Mouse (Mus musculus): ENCODE measurements at regions not wholly inside any gene's neighbourhood (a gene's known extent, or its start where the extent isn't known, plus 50 kb on each side); places are given as distances from the start of the nearest gene placed in this dataset.

DNA sequence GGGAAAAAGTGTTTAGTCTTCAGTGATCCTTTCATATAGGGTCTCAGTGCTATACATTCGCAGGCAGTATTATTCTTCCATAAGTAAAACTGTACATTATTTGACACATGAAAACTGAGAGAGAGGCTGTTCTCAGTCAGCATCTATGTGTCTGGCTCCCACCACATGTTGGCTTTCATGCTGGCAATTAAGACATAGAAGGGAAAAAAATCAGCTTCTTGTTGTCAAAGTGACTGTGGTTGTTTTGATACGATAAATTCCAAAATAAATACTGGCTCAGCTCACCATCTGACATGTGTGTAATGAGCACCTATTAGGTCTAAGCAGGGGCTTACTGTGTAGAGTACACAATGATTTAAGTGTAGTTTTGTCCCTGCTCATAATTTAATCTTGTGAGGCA, 251.0 kb upstream of the Hnrnpa3 start:
- no peak for DNase-seq (ENCODE audit: low read depth, low spot score)

DNA sequence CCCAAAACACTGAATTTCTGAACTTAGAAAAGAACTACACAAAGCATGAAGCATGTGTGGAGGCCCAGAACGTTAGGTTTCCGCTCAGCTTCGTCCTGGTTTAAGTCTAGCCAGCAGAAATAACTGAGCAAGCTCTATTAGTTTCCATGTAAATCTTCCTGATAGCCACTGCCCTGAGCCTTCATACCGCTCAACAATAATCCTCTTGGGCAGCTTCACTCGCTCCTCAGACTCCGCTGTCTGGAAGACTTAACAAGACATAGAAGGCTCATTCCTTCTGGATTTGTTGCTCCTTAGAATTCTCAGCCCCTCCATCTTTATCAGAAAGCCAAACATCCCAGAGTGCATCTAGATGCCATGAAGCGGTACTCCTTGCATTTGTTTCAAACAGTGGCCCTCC, 249.3 kb upstream of the Hnrnpa3 start:
- no peak for DNase-seq (ENCODE audit: low read depth, low spot score)

DNA sequence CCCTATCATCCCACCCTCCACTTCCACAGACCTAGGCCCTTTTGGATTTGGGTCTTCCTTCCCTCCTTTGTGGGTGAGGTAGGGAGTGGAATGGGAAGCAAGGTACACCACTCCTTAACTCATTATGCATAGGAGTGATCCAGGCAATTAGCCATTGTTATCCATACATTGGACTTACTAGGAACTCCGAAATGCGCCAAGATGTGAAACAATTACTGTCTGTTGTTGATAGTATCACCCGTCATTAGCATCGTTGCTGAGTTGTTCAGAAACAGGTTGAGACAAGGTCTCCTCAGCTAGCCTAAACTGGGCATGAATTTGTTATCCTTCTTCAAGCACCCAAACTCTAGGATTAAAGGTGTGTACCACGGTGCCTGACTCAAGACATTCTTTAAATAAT, 246.3 kb upstream of the Hnrnpa3 start:
- no peak for DNase-seq (ENCODE audit: low read depth, low spot score)

DNA sequence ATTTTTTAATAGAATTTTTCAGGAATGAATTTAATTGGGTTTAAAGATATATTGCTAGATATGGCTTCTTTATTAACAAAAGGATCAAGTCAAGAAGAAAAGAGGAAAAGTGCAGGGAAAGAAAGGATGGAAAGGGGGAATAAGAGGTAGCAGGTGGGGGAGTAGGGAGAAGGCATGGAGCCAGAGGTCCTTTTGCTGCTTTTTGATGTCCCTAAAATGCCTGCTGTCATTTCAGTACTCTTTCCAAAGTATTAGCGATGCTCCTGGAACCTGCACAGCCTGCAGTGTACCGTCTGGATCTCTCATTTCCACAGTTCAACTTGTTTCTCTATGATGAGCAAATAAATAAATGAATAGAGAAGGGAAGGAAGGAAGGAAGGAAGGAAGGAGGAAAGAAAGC, 240.4 kb upstream of the Hnrnpa3 start:
- DNase-seq (ENCODE audit: low read depth, low spot score): no peak

DNA sequence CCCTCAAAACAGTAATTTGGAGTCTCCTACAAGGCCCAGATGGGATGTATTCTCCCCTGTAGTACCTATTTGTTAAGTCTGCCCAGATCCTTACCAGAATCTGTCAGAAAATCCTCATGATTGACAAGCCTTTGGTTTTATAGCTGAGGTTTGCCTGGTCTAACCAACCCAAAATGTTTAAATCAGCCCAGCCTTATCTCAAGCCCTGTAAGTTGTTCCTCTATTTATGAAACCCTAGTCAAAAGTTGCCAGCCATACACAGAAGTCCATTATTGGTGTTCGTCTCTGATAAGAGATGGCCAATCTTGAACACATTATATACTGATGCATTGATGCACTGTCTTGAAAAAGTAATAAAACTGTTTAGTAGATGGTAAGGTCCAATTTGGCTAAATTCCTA, 239.9 kb upstream of the Hnrnpa3 start:
- no peak for DNase-seq (ENCODE audit: low read depth, low spot score)

DNA sequence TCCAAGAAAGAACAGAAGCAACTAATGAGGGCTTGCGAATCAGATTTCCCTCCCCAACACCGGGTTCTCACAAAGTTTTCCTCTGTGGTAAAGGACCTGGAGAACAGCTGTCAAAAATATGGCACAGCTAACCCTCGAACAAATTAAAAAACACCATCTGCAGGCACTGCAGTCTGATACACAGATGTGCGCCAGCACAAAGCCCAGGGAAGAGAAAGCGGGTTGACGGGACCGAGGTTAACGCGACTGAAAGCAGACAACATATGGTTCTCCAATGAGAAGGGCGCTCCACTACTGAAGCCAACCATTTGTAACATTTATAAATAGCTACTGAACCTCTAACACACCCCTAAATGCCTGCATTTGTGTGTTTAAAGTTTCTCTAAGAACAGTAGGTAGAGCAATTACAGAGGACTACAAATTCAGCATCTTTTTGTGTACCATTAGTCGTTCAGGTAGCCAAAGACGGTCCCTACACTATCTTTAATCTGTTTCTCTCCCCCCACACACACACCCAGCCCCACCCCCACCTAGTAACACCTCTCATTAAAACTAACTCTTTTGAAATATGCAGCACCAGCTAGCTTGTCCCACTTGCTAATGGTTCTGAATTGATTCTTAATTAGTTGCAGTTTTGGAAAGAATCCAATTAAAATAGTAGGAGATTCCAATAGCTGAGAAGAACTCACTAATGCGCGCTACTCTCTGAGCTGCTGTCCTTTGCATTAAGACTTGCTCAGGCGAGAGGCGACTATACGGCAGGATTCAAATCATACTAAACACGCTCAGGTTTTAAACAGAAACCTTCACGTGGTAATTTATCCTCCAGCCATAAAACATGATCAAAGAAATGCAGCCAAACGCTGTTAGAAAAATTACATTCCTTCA, 236.0 kb upstream of the Hnrnpa3 start:
- DNase-seq (ENCODE audit: low read depth, low spot score): no peak

DNA sequence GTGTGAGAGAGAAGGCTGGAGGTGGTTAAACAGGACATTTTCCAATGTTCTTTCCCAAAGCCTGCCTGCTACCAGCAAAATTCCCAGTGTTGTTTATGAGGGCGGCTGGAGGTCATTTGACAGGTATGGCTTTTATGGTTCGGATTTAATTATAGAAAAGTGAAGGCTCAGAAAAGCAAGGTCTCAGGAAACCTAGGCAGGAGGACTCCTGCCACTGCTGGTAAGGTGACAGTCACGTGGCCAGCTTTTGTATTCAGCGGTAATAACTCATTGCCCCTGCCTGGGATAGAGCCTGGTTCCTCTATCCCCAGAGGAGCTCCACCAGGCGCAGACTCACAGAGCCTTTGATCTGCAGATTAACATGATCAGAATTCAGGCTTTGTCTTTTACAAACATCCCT, 235.2 kb upstream of the Hnrnpa3 start:
- no peak for DNase-seq (ENCODE audit: low read depth, low spot score)

DNA sequence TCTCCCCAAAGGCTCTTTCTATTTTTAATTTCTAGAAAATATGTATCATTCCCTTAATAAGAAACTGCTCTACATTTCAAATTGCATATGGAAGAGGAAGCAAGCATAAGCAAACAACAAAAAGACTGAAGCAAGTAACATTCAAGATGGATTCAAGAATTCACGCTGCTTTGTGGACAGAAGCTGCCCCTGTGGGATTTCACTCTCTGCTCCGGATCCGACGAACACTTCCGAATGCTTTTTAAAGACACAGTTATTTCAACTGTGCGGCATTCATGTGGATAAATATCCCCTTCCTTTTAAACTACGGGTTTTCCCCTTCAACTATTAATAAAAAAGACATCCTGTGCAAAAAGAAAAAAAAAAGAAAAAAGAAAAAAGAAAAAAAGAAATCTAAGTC, 234.7 kb upstream of the Hnrnpa3 start:
- no peak for DNase-seq (ENCODE audit: low read depth, low spot score)

DNA sequence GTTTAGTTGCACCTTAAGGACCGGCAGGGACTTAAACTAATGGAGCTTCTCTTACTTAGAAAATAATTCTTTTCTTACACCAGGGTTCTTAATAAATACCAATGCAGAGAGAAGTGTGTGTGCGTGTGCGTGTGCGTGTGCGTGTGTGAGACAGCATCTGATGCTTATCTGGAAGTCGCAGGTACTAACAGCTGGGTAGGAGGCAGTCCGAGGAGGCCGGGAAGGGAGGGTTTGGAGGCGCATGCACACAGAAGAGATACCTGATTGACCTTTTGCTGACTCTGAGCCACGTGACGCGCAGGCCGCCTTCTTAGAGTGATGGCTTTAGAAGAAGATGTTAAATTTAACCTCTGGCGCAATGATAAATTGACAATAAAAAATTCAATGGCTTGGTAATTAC, 234.2 kb upstream of the Hnrnpa3 start:
- no peak for DNase-seq (ENCODE audit: low read depth, low spot score)

DNA sequence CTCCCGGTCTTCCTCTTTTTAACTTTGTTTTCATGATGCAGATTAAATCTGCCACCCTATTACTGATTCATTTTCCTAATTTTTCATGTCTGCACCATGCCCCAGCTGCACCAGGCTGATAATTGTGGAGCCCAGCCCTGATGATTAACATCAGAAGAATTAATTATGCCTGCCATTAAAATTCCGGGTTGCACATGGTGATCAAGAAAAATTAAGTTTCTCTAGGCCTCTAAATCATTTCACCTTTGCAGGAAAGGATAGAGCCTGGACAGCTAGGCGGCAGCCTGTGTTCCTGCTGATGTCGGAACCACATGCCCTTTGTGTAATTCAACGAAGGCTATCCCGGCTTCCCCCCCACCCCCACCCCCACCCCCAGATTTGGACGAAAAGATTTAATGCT, 233.7 kb upstream of the Hnrnpa3 start:
- no peak for DNase-seq (ENCODE audit: low read depth, low spot score)

DNA sequence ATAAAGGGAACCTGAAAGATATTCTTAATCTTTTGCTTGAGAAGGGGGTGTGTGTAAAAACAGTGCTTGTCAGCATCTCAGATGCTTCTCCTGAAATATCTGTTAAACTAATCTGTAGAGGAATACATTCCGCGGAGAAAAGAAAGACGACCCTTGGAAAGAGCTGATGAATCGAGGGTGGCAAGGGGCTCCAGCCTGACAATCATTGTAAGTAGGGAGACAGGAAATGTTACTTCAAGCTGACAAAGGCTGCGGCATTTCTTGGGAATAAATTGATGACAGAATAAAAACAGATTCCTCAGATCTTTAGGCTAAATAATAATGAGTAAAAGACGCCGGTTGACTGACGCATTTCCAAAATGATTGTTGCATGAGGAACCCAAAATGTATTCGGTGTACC, 233.3 kb upstream of the Hnrnpa3 start:
- no peak for DNase-seq (ENCODE audit: low read depth, low spot score)

DNA sequence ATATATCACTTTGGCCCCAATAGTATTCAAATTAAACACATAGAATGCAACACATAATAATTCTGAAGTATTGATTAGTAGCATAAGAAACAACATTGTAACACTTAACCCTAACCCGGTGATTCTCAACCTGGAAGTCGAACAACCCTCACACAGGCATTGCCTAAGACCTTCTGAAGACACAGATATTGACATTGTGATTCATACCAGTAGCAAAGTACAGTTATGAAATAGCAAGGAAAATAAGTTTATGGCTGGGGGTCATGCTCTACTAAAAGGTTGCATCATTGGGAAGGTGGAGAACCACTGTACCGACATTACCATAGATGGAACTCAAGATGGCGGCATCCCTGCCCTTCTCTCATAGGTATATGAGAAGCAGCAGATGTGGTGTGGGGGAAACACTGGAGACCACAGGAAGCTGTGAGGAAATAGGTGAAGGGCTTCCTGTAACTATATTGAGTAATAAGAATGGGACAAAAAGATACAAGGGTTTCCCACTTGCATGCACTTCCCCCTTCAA, 231.1 kb upstream of the Hnrnpa3 start:
- DNase-seq (ENCODE audit: low read depth, low spot score): no peak

DNA sequence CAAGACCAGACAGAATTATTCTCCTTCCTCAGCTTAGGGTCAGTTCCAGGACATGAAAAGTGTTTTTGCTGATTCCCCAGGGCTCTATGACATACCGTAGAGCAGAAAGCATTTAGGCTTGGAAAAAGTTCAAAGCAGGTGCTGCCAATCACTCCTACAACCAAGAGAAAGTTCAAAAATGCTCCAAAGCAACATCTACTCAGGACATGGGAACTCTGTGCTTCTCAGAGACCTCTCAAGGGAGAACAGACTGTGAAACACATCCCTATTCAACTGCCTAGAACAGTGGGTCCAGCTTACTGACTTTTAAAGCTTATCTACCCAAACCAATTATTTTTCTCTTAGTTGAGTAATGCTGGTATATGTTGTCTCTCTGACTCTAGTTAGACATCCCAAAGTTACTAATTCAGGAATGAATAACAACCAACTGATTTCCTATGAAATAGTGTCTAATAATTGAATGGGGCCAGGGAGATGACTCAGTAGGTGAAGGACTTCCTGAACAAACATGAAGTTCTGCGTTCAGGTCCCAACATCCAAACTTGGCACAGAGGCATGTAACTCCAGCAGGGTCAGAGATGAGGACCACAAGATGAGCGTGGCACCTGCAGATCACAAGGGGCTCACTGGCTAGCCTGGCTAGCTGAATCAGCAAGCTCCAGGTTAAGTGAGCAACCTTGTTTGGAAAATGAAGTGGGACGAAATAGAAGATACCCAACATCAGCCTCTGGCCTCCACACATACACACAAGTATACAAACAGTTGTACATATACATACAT, 228.7 kb upstream of the Hnrnpa3 start:
- no peak for DNase-seq (ENCODE audit: low read depth, low spot score)

DNA sequence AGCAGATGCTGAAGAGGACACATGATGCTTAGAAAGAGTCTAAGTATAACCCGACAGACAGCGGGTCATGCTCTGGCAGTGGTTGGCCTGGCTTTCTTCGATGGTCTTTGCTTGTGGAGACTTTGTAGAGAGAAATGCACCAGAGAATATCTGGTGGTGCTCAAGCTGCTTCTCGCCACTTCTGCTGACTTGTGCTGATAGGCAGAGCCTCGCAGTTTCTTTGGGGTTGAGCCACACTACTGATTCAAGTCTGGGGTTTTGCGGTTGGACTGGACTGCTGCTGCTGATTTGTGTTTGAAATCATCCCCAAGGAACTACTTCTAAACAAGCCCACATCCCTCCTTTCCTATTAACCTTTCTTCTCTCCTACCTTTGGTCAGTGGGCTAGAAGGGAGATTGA, 227.1 kb upstream of the Hnrnpa3 start:
- DNase-seq (ENCODE audit: low read depth, low spot score): no peak

DNA sequence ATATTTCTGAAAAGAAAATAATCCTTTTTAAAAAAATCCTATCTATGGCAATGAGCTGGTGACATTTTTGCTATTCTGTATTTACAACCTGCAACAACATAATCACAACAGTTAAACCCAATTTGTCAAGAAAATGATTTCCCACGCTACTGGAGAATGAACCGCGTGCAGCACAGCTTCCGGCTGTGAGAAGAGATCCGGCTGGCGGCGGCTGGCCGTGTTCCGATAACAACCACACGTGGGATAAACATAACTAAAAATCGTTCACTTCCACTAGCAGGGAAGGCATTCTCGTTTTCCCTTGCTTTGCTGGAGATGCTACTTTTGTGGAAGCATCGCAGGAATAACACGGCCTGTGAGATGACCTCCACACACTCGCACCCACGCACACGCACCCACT, 224.5 kb upstream of the Hnrnpa3 start:
- no peak for DNase-seq (ENCODE audit: low read depth, low spot score)

DNA sequence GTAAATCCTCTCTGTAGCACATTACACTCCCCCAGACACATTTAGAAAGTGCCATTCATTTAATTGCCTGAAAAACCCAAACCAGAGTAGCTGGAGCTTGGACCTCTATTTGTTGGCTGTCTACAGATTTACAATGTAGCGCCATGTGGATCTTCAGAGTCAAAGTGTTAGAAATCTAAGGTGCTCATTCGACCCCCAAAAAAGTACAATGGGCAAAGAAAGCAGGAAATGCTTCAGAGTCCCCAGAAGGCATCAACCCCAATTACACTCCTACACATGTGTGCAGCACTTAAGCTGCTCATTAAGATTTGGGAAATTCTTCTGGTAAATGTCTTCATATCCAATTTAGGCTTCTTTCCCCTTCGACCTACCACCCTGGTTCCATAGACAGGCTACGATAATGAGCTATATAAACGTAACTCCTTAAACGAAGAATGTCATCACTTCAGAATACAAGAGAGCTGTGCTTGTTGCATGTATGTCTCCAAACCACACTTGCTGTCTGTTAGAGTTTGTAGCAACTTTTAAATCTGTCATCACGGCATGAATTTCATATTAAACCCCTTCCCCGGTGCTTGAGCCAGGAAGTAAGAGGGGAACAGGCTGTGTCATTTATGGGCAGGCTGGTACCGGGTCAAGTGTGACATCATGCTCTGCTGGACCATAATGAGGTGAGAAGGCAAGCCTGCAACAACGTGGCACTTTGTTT, 219.4 kb upstream of the Hnrnpa3 start:
- no peak for DNase-seq (ENCODE audit: low read depth, low spot score)

DNA sequence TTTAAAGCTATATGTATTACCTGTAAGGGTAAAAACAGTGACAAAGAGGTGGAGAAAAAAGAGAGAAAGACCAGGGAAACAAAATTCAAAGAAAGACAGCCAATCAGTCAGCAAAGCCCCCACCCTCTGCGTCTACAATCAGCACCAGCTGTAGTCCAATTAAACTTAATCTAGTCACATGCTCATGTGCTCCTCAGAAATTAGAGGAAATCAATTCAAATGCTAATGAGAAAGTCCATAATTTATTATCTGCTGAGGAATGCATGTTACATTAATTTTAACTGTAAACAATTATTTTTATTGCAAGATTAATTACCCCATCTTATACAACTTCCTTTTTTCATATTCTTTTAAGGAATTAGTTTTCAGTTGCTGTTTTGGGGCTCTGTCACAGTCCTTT, 216.4 kb upstream of the Hnrnpa3 start:
- no peak for DNase-seq (ENCODE audit: low read depth, low spot score)

DNA sequence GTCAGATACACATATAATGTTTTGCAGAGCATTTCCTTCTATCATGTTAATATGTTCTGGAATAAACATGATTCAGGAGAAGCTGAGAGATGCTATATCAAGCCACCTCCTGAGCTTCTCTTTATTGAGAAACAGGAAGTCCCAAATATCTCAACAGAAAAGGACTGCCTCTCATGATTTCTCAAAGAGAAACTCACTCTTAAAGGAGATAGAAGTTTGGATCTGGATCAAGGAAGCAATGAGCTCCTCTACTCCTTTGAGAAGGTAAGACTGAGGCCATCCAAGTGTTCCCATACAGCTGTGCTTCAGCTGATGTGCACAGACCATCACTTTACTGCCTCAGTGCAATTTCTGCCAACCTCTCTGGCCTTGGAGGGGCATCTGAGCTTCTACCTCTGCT, 213.9 kb upstream of the Hnrnpa3 start:
- no peak for DNase-seq (ENCODE audit: low read depth, low spot score)

DNA sequence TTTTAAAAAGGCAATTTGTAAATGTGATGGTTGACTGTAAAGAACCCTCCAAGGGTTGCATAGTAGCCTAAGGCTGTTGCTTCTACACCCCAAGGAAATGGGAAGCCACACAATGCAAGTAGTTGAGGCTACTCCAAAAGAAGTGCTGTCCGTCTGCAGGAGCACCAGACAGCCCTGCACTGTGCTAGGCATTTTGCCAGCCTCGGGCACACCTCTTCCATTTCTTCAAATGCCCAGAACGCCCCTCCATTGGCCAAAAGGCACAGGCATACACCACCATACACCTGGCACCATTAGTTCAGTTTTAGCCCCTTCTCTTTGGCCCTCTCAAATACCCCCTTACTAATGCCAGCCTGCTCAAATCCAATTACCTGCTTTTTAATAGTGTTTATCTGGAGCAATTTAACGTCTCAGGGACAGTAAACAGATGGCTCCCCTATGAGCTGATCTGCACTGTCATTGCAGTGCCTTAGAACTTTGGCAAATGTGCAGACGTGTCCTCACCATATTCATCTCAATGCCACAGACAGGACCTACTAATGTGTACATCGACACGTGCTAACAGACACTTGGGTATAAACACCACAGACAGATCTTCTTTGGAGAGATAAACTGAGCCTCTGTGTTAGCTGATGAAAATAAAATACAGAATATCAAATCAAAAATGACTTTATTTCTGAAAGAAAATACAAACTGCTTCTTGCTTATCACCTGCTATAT, 211.9 kb upstream of the Hnrnpa3 start:
- no peak for DNase-seq (ENCODE audit: low read depth, low spot score)

DNA sequence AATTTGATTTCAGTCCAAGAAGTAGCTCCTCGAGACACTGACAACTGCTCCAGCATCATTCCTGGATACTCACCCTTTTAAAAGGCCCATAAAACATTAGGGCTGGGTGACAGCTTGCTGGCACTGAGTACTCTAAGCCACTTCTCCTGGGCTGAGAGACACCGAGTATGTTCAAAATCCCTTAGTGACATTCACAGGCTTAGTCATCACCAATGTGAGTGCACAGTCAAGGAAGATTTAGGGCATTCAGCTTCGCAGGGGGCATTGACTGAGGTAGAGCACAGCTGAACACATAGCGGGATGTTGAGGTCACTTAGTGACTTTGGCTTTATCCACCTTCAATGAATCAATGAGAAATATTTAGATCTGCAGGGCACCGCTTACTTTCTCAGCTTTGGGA, 210.8 kb upstream of the Hnrnpa3 start:
- DNase-seq (ENCODE audit: low read depth, low spot score): no peak

DNA sequence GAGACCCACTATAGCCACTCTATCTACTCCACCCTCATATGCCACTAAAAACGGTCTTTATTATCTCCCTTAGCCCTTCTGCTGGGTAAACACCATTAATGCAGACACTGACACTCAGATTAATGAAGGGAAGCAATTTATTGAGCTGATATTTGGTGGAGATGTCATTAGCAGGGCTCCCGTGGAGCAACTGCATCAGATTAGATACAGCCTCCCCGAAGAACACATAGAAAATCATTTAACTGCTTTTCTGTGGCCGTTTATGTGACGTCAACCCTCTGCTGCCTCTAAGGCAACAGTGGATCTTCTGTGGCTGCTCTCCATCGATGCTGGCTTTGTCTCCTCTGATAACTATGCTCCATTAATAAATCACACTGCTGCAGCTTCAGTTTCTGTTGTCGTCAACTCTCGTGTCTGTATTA, 207.2 kb upstream of the Hnrnpa3 start:
- no peak for DNase-seq (ENCODE audit: low read depth, low spot score)
